Mouse (Mus musculus): ENCODE results near the gene Olfr770.

- TF ChIP-seq CTCF (IDR thresholded peaks at IDR 0.05; ENCODE audit: control insufficient read depth, insufficient read depth, insufficient replicate concordance, low read depth, low read length) (no peak), POLR2A (IDR thresholded peaks at IDR 0.05; ENCODE audit: control insufficient read depth, low read depth, low read length) (no peak)
Observed at GRCm38 (mm10) chr10:129138898-129139297, at the start of gene Olfr770.

All from testis, adult 2 months (tissue).